ENCODE assay signal across 9 mouse cellular contexts in genomic region chr7:64021241-64022108, GRCm38 (mm10).
DNase-seq lines count a peak whose midpoint lies in the region; ATAC-seq and TF ChIP-seq lines count a peak whose summit lies in the region.
"Had no signal": no experiment of that assay in that cellular context is flagged by ENCODE, and none has a peak within 500 bp of the region (broad histone marks: within the 10 kb centered on the region; RNA-seq: fewer than 3 reads in every experiment).

No protein-coding gene starts in this region.

- H3K4me2 ChIP-seq in kidney, embryonic 15.5 days, result no peak overlapping the region

- intact Hi-C loops in left cerebral cortex, postnatal 25 days (cut with DNase I), result loop anchor here (5.0 kb wide), 1 partner anchor 84 kb away; the partner anchor contains the start of gene Klf13

- no peak overlapping the region for H3K9ac ChIP-seq in kidney, embryonic 15.5 days

- no peak for TF ChIP-seq POLR2A in kidney, adult 2 months (IDR thresholded peaks at IDR 0.05; ENCODE audit: low read depth, low read length)

- no peaks in the 10 kb centered on the region for H3K27me3 ChIP-seq in kidney, embryonic 15.5 days
- H3K27me3 ChIP-seq in kidney, adult 2 months (replicated peaks; ENCODE audit: control insufficient read depth, insufficient read depth, low read length), result no peaks in the 10 kb centered on the region

- TF ChIP-seq CTCF in kidney, adult 2 months (conservative IDR thresholded peaks at IDR 0.05; ENCODE audit: insufficient read depth, insufficient read length, low read depth, low read length), result no peak

- no peak for DNase-seq in kidney, adult 2 months
- DNase-seq in frontal cortex, adult 2 months (ENCODE audit: extremely low spot score in 1 of 2, low spot score in 1 of 2), result peak; percentile 73 to 76
- DNase-seq in left cerebral cortex, postnatal 25 days (ENCODE audit: low spot score in 2 of 2), result peak; percentile 52 to 88
- peak; percentile 65 to 72 for DNase-seq in right cerebral cortex, adult 2 months (ENCODE audit: low spot score in 2 of 2)
- no peak for DNase-seq in thymus, postnatal 14 days
- no peak for DNase-seq in ovary, adult 18-20 months (ENCODE audit: low spot score)

- 0 out of 2 replicates have a peak overlapping the region, but pooled peaks have one; percentile 48 for H3K27ac ChIP-seq in kidney, embryonic 15.5 days
- no peak overlapping the region for H3K27ac ChIP-seq in kidney, adult 2 months (ENCODE audit: insufficient read depth, low read depth, low read length)
- H3K27ac ChIP-seq: heart, adult 2 months had no signal

- no peaks in the 10 kb centered on the region for H3K36me3 ChIP-seq in kidney, embryonic 15.5 days
- H3K36me3 ChIP-seq in kidney, adult 2 months (ENCODE audit: control insufficient read depth, insufficient read depth, low read length), result no peaks in the 10 kb centered on the region

- 59% methylated on average over 9 of the region's 9 CpGs for WGBS in kidney, embryonic 15.5 days
- whole genome bisulfite sequencing in kidney, adult 2 months, result 57% methylated on average over 9 of the region's 9 CpGs

- no peak overlapping the region for H3K4me3 ChIP-seq in kidney, embryonic 15.5 days (replicated peaks)
- no peak overlapping the region for H3K4me3 ChIP-seq in kidney, adult 2 months (ENCODE audit: insufficient read depth, low read depth, low read length)
- H3K4me3 ChIP-seq: heart, adult 2 months had no signal

- H3K4me1 ChIP-seq in kidney, embryonic 15.5 days, result peaks cover 16% of the 10 kb centered on the region
- H3K4me1 ChIP-seq in kidney, adult 2 months (ENCODE audit: control insufficient read depth, insufficient read depth, low read length), result no peaks in the 10 kb centered on the region

- peak; percentile 57 for ATAC-seq in kidney, embryonic 15.5 days (replicated peaks; ENCODE audit: low FRiP score)
- ATAC-seq in cerebellum, adult (ENCODE audit: insufficient number of reproducible peaks, low FRiP score, low TSS enrichment), result peak; percentile 88

- no peaks in the 10 kb centered on the region for H3K9me3 ChIP-seq in kidney, embryonic 15.5 days (replicated peaks)

Comparison
In these comparisons a context has a peak if more than half of its experiments do, and no peak if none do; other contexts are left out.
1. DNase-seq: peak in frontal cortex, adult 2 months (2 of 2), left cerebral cortex, postnatal 25 days (2 of 2) and right cerebral cortex, adult 2 months (2 of 2); none in kidney, adult 2 months (single experiment), thymus, postnatal 14 days (single experiment) and ovary, adult 18-20 months (single experiment).